Mouse (Mus musculus) liver, adult (tissue): Measurements from ENCODE around the gene Olfr1158.
"Not testable (repeated sequence)": the region's sequence is repeated elsewhere in the genome, so short reads cannot be mapped to it uniquely, and the experiment has no call there.

Experiments used
- GATA4 ChIP-seq: IDR thresholded peaks from 2 replicates; pipeline ENCODE4 v1.6.1; 2014; ENCODE audit warnings: mild to moderate bottlenecking, low read length; ENCODE audit not compliant: insufficient replicate concordance

Gene Olfr1158

DNA sequence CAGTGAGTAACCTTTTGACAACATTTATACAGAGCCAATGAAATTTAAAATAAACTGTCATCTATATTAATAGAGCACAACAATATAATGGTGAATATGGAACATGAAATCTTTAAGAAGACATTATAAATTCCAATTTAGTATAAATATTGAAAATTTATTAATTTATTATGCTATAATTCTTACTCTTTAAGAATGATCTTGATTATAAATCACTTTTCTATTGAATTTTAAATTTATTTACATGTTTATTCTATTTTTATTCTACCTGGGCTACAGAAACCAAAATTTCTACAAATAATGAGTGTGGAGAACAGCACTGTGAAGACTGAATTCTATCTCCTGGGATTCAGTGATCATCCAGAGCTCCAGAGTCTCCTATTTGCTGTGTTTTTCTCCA, at the start of gene Olfr1158:
Gene Olfr1158, plus strand, starts transcription at position 301 of the 400 bp plus-strand sequence.
- TF ChIP-seq GATA4, result no peak

DNA sequence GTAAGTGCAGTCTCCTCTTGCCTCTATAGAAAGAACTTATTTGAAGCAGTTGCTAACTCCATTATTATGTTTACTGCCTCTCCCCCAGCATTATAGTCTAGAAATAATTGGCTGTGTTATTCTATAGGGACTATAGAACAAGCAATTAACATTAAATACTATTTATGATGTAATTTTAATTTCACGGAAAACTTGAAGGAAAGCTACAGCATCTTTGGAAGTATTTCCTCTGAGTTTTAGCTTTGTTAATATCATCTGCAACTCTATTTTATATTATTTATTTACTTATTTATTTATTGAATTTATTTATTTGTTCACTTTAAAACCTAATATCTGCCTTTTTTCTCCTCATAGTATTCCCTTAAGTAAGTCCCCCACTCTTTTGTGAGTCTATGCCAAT, 44.9 kb upstream of the Olfr1158 start, which contains the start of gene Olfr1155:
Gene Olfr1155, minus strand, starts transcription at position 101 of the 400 bp plus-strand sequence.
- TF ChIP-seq GATA4, result no peak

DNA sequence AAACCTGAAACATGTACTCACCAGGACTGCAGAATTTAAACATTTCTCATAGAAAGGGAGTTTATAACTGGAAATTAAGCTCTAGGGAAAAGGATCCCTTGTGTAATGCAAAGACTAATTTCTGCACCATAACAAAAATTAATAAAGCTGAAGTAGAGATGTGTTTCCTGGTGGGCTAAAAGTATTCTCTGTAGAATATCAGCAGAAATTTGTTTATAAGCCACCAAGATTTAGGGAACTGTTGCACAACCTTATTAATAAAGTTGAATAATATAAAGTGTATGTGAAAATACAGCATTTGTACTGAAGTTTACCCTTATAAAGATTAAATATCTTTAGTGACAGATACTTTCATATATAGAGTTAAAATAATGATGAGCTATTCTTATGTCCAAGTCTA, 36.9 kb upstream of the Olfr1158 start, which contains the start of gene Olfr1156:
Gene Olfr1156, minus strand, starts transcription at position 101 of the 400 bp plus-strand sequence.
- no peak for TF ChIP-seq GATA4

DNA sequence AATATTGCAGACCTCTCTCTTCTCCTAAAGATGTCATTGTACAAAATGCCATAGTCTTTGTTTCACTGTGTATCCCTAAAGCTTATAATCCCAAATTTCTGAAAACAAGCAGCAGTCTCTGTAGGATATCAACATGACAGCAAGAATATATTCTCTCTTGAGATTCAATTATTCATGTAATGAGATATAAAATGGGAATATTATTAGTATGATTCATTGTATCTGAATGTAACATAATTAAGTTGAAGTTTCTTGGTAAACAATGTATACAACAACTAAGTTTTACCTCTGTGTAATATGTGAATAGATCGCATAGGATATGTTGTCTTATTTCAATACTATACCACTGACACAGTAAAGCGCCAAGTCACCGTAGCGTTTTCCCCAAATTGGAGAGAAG, 21.7 kb upstream of the Olfr1158 start, which contains the start of gene Olfr1157:
Gene Olfr1157, minus strand, starts transcription at position 101 of the 400 bp plus-strand sequence.
- TF ChIP-seq GATA4, result no peak

DNA sequence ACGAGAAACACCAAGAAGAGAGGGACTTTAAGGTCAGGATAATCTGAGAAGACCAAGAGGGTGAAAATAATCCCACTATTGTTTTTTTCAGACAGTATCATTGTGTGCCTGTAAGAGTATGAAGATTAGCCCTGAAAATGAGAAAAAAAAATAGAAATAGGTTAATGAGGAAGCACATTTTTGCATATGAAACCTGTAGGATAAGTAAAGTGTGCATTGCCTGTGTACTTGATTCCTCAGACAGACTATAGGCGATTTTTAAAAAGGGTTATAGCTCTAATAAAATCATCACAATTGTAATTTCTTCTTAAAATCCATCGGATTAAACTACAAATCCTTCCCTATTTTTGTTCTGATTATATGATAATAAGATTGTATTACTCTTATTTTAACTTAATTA, 15.3 kb upstream of the Olfr1158 start, which contains the start of gene Olfr74:
Gene Olfr74, minus strand, starts transcription at position 101 of the 400 bp plus-strand sequence.
- no peak for TF ChIP-seq GATA4

DNA sequence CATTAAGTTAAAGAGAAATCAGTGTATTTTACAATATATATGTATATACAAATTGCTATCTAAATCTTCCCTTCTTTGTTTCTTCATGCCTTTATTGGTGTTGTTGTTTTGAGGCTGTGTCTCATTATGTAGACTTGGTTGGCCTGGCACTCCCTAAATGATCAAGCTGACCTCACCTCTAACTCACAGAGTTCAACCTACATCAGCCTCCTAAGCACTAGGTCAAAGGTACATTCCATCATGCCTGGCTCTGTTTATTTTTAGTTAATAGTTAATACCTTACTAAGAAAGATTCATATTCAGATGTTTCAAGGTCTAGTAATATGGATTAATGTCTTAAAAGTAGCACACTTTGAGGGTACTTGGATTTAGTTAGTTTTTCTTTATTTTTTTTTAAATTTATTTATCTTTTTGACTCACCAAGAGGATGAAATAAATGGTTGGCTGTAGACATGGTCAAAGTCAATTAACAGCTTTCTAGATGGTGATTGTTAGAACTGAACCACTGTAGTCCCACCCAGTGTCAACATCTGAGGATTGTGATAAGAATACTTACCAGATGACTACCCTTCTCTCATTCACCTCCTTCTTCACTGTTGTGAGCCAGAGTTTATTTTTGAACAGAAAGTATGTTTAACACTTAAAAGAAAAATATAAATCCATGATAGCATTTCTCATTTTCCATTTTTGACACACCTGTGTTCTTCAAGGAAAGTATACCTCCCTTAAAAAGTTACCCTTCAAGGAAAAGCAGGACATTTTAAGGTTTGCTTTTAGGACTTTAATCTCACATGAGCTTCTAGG, 17.8 kb downstream of the Olfr1158 start, which contains the start of gene Olfr1160:
Gene Olfr1160, minus strand, starts transcription at position 754 of the 804 bp plus-strand sequence.
- no peak for TF ChIP-seq GATA4

DNA sequence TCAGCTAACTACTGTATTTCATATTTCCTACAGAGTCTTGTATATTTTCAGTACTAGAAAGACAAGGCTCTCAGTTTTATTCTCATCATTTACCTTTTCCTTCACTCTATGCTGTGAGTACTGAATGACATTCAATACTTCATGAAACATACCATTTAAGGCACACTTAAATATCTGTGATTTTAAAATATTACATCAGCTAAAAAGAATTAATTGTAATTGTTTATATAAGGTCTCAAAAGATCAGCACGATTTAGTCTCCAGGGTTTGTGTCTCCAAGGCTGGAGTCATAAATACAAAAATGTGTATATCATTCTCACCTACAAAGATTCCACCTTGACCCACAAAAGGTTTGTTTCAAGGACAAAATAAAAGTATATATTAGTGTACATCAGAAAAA, 32.6 kb downstream of the Olfr1158 start, which contains the start of gene Olfr1161:
Gene Olfr1161, plus strand, starts transcription at position 301 of the 400 bp plus-strand sequence.
- TF ChIP-seq GATA4, result not testable (repeated sequence)

DNA sequence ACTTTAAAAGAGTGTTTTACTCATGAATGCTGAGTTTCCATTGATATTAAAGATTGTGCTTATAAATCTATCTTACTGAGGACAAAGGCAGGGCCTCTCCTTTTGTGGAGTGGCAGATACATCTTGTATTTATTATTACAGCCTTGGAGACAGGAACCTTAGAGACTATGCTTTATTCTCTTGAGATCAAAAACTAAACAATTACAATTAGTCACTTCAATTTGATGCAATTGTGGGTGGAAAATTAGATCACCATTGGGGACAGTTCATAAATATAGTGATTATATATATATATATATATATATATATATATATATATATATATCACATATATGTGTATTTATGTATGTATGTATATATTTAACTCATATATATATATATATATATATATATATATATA, 47.7 kb downstream of the Olfr1158 start, which contains the start of gene Olfr73:
Gene Olfr73, minus strand, starts transcription at position 101 of the 400 bp plus-strand sequence.
- TF ChIP-seq GATA4, result no peak
